Mouse (Mus musculus) CD4-positive naive resting alpha-beta T cell, adult 57 days (primary cell): ENCODE results near the gene Scly. TPM values are rescaled to one million over a fixed set of nuclear protein-coding genes. Genes with fewer than 3 reads are reported as not detected.

Source experiments
- total RNA-seq: library from RNA; stranded (reverse); gene quantifications from one replicate; pipeline ENCODE4 v1.2.4, GENCODE M21; 2023

Gene Scly
- 22.5 TPM for total RNA-seq

GRCm38 (mm10) chr1:91297799-91298744, at the start of gene Scly:
Scly (plus strand) TSS chr1:91298338.

GRCm38 (mm10) chr1:91249564-91250414, 48.3 kb upstream of the Scly start, which contains the start of gene Ube2f:
Ube2f (plus strand) TSS chr1:91250304.

GRCm38 (mm10) chr1:91321760-91322438, 23.8 kb downstream of the Scly start, which contains the start of gene Espnl:
Espnl (plus strand) TSS chr1:91322075.

GRCm38 (mm10) chr1:91350841-91351240, 52.7 kb downstream of the Scly start, which contains the start of gene Klhl30:
Klhl30 (plus strand) TSS chr1:91351016.

GRCm38 (mm10) chr1:91366215-91367108, 68.3 kb downstream of the Scly start, which contains the start of gene Erfe:
Erfe (plus strand) TSS chr1:91366430.

Other genes with a start within 250 kb of the Scly start
- gene Rbm44, start 153.2 kb upstream of the Scly start, total RNA-seq, result 1.2 TPM
- 23.0 TPM for gene Ramp1, start 118.5 kb upstream of the Scly start, total RNA-seq
- 57.6 TPM for gene Ube2f, start 48.0 kb upstream of the Scly start, total RNA-seq
- 0.21 TPM for gene Espnl, start 23.7 kb downstream of the Scly start, total RNA-seq
- not detected for gene Klhl30, start 52.7 kb downstream of the Scly start, total RNA-seq
- not detected for gene Erfe, start 68.1 kb downstream of the Scly start, total RNA-seq
- 119 TPM for gene Ilkap, start 100.5 kb downstream of the Scly start, total RNA-seq
- gene Hes6, start 115.7 kb downstream of the Scly start, total RNA-seq, result 32.2 TPM
- gene Per2, start 161.0 kb downstream of the Scly start, total RNA-seq, result 11.1 TPM
- 6.0 TPM for gene Traf3ip1, start 196.3 kb downstream of the Scly start, total RNA-seq
- gene Asb1, start 242.2 kb downstream of the Scly start, total RNA-seq, result 11.1 TPM